Mouse (Mus musculus) heart, adult 2 months (tissue): ENCODE data around the gene Klhl23.

ENCODE experiments used
- CTCF ChIP-seq: fragments of 200-600 bp; IDR thresholded peaks from 2 replicates; pipeline ENCODE4 v1.8.1; 2022; ENCODE audit warnings: antibody characterized with exemption, mild to moderate bottlenecking, moderate library complexity
- EP300 ChIP-seq: fragments of 200-500 bp; IDR thresholded peaks from 2 replicates; pipeline ENCODE4 v1.6.1; 2011; ENCODE audit warnings: low read depth, low read length, control low read depth; ENCODE audit not compliant: insufficient read depth

DNA sequence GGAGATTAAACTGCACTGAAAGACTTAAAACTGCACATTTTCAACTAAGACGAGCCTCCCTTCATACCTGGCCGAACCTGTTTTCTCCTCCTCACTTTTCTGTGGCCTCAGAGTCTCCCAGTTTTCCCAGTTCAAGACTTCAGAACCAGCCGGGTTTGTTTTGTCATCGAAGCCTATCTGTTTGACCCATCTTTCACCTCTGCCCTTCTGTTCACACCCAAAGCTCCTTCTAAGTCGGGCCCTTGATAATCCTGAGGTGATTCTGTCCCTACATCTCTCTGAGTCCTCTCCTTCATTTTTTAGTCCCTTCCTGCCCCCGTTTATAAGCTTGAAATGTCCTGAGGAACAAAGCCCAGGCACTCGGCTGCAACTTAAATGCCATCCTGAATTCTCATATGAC is 6.3 kb downstream of the Klhl23 start:
- no peak for TF ChIP-seq CTCF
- no peak for TF ChIP-seq EP300
